Mouse (Mus musculus) bone marrow macrophage, adult 2 months (primary cell): ENCODE data around the gene Reep3. TPM values are rescaled to one million over a fixed set of nuclear protein-coding genes. Genes with fewer than 3 reads are reported as not detected.

Experiments
- H3K27ac ChIP-seq: 2 replicates; pipeline ENCODE4 v1.5.1; 2012; ENCODE audit warnings: low read depth, low read length; ENCODE audit not compliant: insufficient read depth
- H3K4me1 ChIP-seq: 2 replicates; pipeline ENCODE4 v1.6.1; 2012; ENCODE audit warnings: low read length; ENCODE audit not compliant: control insufficient read depth, insufficient read depth
- H3K4me3 ChIP-seq: 2 replicates; pipeline ENCODE4 v1.5.1; 2012; ENCODE audit warnings: mild to moderate bottlenecking, low read length, moderate library complexity; ENCODE audit not compliant: insufficient read depth
- CTCF ChIP-seq: IDR thresholded peaks from 2 replicates; pipeline ENCODE4 v1.5.1; 2012; ENCODE audit warnings: low read depth, mild to moderate bottlenecking, low read length, moderate library complexity
- POLR2A ChIP-seq: IDR thresholded peaks from 2 replicates; pipeline ENCODE4 v1.6.1; 2012; ENCODE audit warnings: mild to moderate bottlenecking, low read depth, low read length, borderline replicate concordance
- polyA plus RNA-seq: library from polyadenylated mRNA; stranded (reverse); fragments of >200 nt; gene quantifications from 2 replicates; pipeline ENCODE4 v1.2.4, GENCODE M21; 2012; ENCODE audit not compliant: missing spikeins, insufficient read depth, insufficient read length

Gene Reep3
- polyA plus RNA-seq, 1 experiment: 69.2 TPM

DNA sequence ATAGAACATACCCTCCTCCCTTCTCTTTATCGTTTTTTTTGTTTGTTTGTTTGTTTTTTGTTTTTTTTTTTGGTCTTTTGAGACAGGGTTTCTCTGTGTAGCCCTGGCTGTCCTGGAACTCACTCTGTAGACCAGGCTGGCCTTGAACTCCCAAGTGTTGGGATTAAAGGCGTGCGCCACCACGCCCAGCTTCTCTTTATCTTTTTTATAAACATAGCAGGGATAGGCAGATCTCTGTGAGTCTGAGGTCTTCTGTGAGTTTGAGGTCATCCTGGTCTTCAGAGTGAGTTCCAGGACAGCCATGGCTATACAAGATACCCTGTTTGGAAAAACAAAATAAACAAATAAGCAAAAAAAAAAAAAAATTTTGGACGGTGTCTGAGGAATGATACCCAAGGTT lies 127.7 kb downstream of the Reep3 start:
- H3K4me3 ChIP-seq: no peak overlapping the region
- peaks cover 7% of the 10 kb centered on the region; the same call in 1 of the 2 replicates for H3K4me1 ChIP-seq
- TF ChIP-seq CTCF: no peak
- TF ChIP-seq POLR2A: no peak
- H3K27ac ChIP-seq: no peak overlapping the region

DNA sequence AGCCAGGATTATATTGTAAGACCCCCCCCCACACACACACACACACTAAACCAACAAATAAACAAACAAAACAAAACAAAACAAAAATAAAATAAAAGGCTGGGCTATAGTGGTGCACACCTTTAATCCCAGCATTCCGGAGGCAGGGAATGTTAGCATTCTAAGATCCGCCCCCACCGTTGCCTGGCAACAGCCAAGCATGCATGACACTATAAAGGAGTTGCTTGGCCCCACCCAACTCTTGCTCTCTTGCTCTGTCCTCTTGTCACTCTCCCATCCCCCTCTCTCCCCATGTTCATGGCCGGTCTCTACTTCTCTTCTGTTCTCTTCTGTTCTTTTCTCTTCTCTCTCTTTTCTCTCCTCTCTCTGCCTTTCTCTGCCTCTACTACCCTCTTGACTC lies 128.2 kb downstream of the Reep3 start:
- peaks cover 7% of the 10 kb centered on the region; the same call in 1 of the 2 replicates for H3K4me1 ChIP-seq
- H3K4me3 ChIP-seq: no peak overlapping the region
- TF ChIP-seq POLR2A (no peak), CTCF (no peak)
- no peak overlapping the region for H3K27ac ChIP-seq

DNA sequence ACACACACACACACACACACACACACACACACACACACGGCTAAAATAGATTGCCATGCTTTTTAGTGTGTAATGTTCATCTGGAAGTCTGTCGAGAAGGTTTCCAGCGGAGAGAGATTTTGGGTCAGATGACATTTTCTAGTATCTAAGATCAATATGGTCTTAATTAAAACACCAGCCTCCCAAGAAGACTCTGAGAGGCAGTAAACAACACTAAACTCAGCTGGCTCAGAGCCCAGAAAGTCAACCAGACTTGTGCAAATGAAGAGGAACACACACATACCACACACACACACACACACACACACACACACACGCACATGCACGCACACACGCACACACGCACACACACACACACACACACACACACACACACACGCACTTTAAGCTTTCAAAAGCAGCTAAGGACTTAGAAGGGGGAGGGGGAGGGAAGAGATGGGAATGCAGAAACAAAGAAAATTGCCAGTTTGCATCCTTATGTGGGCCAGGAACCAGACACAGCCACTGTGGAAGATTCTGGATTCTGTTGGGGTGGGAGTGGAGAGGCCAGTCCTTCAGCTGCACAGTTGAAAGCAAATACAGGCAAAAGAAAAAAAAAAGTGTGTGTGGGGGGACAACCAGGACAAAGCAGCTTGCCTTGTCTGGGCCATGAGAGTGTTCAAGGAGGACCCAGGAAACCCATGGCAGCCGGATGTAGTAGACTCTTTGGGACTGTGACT lies 130.2 kb downstream of the Reep3 start:
- Histone ChIP-seq H3K4me1 (peaks cover 7% of the 10 kb centered on the region; the same call in 1 of the 2 replicates), H3K27ac (no peak overlapping the region), H3K4me3 (no peak overlapping the region)
- TF ChIP-seq CTCF: no peak
- no peak for TF ChIP-seq POLR2A

DNA sequence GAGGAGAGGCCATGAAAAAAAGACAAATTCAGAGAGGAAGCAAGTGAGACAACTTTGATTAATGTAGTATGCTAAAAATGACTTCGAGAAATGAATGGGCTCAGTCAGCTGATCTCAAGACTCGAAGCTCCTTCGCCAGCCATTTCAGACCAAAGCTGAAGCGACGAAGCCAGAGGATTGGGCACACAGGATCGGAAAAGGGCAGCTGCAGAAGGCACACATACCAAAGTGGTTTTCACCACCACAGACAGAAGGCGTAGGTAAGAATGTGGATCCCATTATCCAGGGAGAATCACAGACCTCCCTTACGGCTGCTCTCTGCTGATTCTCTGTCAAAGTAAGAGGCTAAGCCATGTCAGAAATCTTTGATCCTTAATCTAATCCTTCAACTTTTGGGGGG lies 136.6 kb downstream of the Reep3 start:
- TF ChIP-seq CTCF (no peak), POLR2A (no peak)
- Histone ChIP-seq H3K4me3 (no peak overlapping the region), H3K27ac (no peak overlapping the region), H3K4me1 (no peaks in the 10 kb centered on the region)

Other genes with a start within 250 kb of the Reep3 start
- gene Jmjd1c, start 820 bp downstream of the Reep3 start, polyA plus RNA-seq: 66.2 and 69.2 TPM in 2 replicates
- 30.0 and 35.0 TPM in 2 replicates for gene Nrbf2, start 188.4 kb upstream of the Reep3 start, polyA plus RNA-seq